ENCODE assay signal across 8 mouse cellular contexts in genomic region chr11:120823956-120824786, GRCm38 (mm10). TPM values are rescaled to one million over a fixed set of nuclear protein-coding genes. Genes with fewer than 3 reads are reported as not detected.
DNase-seq lines count a peak whose midpoint lies in the region; ATAC-seq lines count a peak whose summit lies in the region.

TSS of gene Fasn (minus strand) at chr11:120824547.

- H3K4me3 ChIP-seq in megakaryocyte, embryonic 14.5 days (replicated peaks) = peak within 1 kb of the TSS; percentile 99

- H3K9me3 ChIP-seq in megakaryocyte, embryonic 14.5 days = no peaks in the 10 kb centered on the region

- H3K4me1 ChIP-seq in megakaryocyte, embryonic 14.5 days = peaks cover 93% of the 10 kb centered on the region

- ATAC-seq in common myeloid progenitor, adult 5-6 weeks (replicated peaks; ENCODE audit: low read depth, poor library complexity, severe bottlenecking) = peak; percentile 73

- H3K36me3 ChIP-seq in megakaryocyte, embryonic 14.5 days (replicated peaks; ENCODE audit: low read length) = peaks cover 47% of the 10 kb centered on the region

- H3K27me3 ChIP-seq in megakaryocyte, embryonic 14.5 days (replicated peaks) = no peaks in the 10 kb centered on the region

- peak; percentile 97 for DNase-seq in ZHBTc4 (ENCODE audit: low read depth, low spot score)
- DNase-seq in gastrocnemius, adult 8-10 months (ENCODE audit: low spot score in 2 of 2) = peak; percentile 90 to 94
- peak; percentile 75 for DNase-seq in hindlimb bud, embryonic 11.5 days (ENCODE audit: extremely low spot score, low read depth, low spot score)
- peak; percentile 96 to 98 for DNase-seq in left cerebral cortex, adult 8-10 months (ENCODE audit: low spot score in 2 of 2)
- peak; percentile 99 for DNase-seq in right cerebral cortex, postnatal 10 days (ENCODE audit: low spot score in 2 of 2)
- DNase-seq in urinary bladder, postnatal 25 days (ENCODE audit: low spot score) = peak; percentile 94

RNA-seq across cellular contexts. Expression of gene Fasn, which starts in this region (rescaled TPM):
- total RNA-seq in common myeloid progenitor, adult 5-6 weeks (2017) = 46.0 and 62.3 TPM in 2 replicates
- 10 to 100 TPM in 2 of 4 experiments, 1 to 10 TPM in 2; 8.4 to 12.2 (median 9.4) TPM for total RNA-seq in gastrocnemius, adult 8-10 months (2022)
- 100 to 1,000 TPM; 176 to 199 (median 193) TPM for total RNA-seq in left cerebral cortex, adult 8-10 months (2022)
- 328 and 589 TPM in 2 replicates for polyA plus RNA-seq in megakaryocyte, embryonic 14.5 days (2012; ENCODE audit: insufficient read depth, low replicate concordance)

Comparison
In these comparisons a context has a peak if more than half of its experiments do, and no peak if none do; other contexts are left out.
1. Peak in every context shown above with its lines: DNase-seq, ATAC-seq and H3K4me3 ChIP-seq.